Mouse (Mus musculus) heart, embryonic 12.5 days (tissue): ENCODE data around the gene Hebp1. TPM values are rescaled to one million over a fixed set of nuclear protein-coding genes. Genes with fewer than 3 reads are reported as not detected.

ENCODE experiments used
- ATAC-seq: fragments of 200-750 bp; cut with Nextera tagmentation; 2 replicates; pipeline ENCODE4 v1.8.0; 2017; ENCODE audit warnings: moderate TSS enrichment, moderate library complexity; ENCODE audit not compliant: insufficient number of reproducible peaks, low FRiP score
- H3K27ac ChIP-seq: fragments of 300-500 bp; sonication (generic); 2 replicates; pipeline ENCODE4 v1.5.1; 2016; ENCODE audit warnings: mild to moderate bottlenecking, moderate library complexity; ENCODE audit not compliant: poor library complexity, severe bottlenecking
- H3K27me3 ChIP-seq: fragments of 300-500 bp; sonication (generic); replicated peaks from 2 replicates; pipeline ENCODE4 v1.6.1; 2016; ENCODE audit warnings: mild to moderate bottlenecking, moderate library complexity
- H3K36me3 ChIP-seq: fragments of 300-500 bp; sonication (generic); 2 replicates; pipeline ENCODE4 v1.6.1; 2016; ENCODE audit warnings: mild to moderate bottlenecking, moderate library complexity
- H3K4me1 ChIP-seq: fragments of 300-500 bp; sonication (generic); replicated peaks from 2 replicates; pipeline ENCODE4 v1.6.1; 2016; ENCODE audit warnings: mild to moderate bottlenecking
- H3K4me2 ChIP-seq: fragments of 300-500 bp; sonication (generic); 2 replicates; pipeline ENCODE4 v1.6.1; 2016; ENCODE audit warnings: mild to moderate bottlenecking, moderate library complexity
- H3K4me3 ChIP-seq: fragments of 300-500 bp; sonication (generic); 2 replicates; pipeline ENCODE4 v1.5.1; 2016; ENCODE audit warnings: mild to moderate bottlenecking
- H3K9ac ChIP-seq: fragments of 300-500 bp; sonication (generic); 2 replicates; pipeline ENCODE4 v1.6.1; 2016; ENCODE audit warnings: mild to moderate bottlenecking, moderate library complexity
- H3K9me3 ChIP-seq: fragments of 300-500 bp; sonication (generic); replicated peaks from 2 replicates; pipeline ENCODE4 v1.6.1; 2016; ENCODE audit warnings: mild to moderate bottlenecking, moderate library complexity
- WGBS: fragments of 180-500 bp; shearing (Covaris S2); methylation state at CpG from one replicate; pipeline ENCODE4 v1.1.7; 2016; 5-methylcytosine and 5-hydroxymethylcytosine counted together
- polyA plus RNA-seq: library from polyadenylated mRNA; unstranded; fragments of >200 nt; fragmentation: Nextera tagmentation; extraction: Ambion mirVana; gene quantifications from 2 replicates; pipeline ENCODE4 v1.2.1, GENCODE M21; 2016

Gene Hebp1
- polyA plus RNA-seq, 1 experiment from 2014 or later, result 16.0 TPM

DNA sequence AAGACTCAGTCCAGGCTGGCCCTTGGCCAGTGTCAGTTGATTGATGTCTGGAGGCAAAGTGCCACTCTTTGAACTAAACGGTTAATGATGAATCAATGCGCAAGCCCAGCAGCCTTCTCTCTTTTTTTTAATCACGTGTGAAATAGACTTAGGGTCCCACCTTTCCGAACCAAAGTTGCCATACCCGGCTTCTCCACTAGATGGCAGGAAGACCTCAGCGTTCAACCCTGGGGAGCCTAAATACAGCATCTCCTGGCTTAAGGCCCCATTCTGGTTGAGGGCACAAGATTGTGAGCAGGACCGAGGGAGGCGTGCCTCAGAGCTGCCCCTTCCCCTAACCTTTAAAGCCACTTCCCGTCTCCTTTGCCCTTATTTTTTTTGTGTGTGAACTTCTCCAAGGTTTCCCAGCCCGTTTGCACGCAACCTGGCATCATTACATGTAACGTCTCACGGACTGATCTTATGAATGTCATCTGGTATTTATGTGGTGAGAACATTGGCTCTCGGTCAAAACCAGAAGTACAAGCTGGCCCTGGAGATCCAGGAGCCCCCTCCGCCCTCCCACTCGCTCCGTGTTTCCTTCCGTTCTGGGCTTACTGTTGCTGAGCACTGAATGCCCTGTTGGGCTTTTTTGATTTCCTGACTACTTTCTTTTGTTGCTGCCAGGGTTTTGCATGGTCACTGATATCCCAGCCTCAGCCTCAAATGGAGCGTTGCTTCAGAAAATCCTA, 109.9 kb downstream of the Hebp1 start:
- H3K27ac ChIP-seq, result no peak overlapping the region
- no peak overlapping the region for H3K9ac ChIP-seq
- WGBS, result 28% methylated on average over 19 of the region's 19 CpGs
- H3K4me1 ChIP-seq, result no peaks in the 10 kb centered on the region
- no peak overlapping the region; the same call in 1 of the 2 replicates for H3K4me3 ChIP-seq
- peak; percentile 65 for ATAC-seq
- H3K27me3 ChIP-seq, result peaks cover 3% of the 10 kb centered on the region; the same call in 1 of the 2 replicates
- no peaks in the 10 kb centered on the region for H3K9me3 ChIP-seq
- H3K4me2 ChIP-seq, result peak overlapping the region; percentile 53
- no peaks in the 10 kb centered on the region for H3K36me3 ChIP-seq

Other genes with a start within 250 kb of the Hebp1 start
- gene Apold1, start 216.3 kb downstream of the Hebp1 start, polyA plus RNA-seq, result 5.4 and 5.8 TPM in 2 replicates
- 64.3 and 65.4 TPM in 2 replicates for gene Ddx47, start 186.4 kb downstream of the Hebp1 start, polyA plus RNA-seq
- gene Gprc5a, start 132.4 kb downstream of the Hebp1 start, polyA plus RNA-seq, result 4.0 and 4.8 TPM in 2 replicates
- not detected in 2 replicates for gene Gprc5d, start 79.7 kb downstream of the Hebp1 start, polyA plus RNA-seq
- gene Fam234b, start within 50 bp of the Hebp1 start, polyA plus RNA-seq, result 9.0 and 10.7 TPM in 2 replicates
- gene Gsg1, start 56.3 kb upstream of the Hebp1 start, polyA plus RNA-seq, result 0.59 and 0.69 TPM in 2 replicates
- not detected in 2 replicates for gene Pbp2, start 112.4 kb upstream of the Hebp1 start, polyA plus RNA-seq
- gene Emp1, start 164.5 kb upstream of the Hebp1 start, polyA plus RNA-seq, result 28.0 and 30.2 TPM in 2 replicates